Mouse (Mus musculus) limb, embryonic 15.5 days (tissue): ENCODE results near the gene Rdh19. TPM values are rescaled to one million over a fixed set of nuclear protein-coding genes. Genes with fewer than 3 reads are reported as not detected.
"Not testable (repeated sequence)": the region's sequence is repeated elsewhere in the genome, so short reads cannot be mapped to it uniquely, and the experiment has no call there.

Experiments used
- ATAC-seq: fragments of 200-750 bp; cut with Nextera tagmentation; 2 replicates; pipeline ENCODE4 v1.8.0; 2017; ENCODE audit warnings: low read depth, moderate TSS enrichment; ENCODE audit not compliant: insufficient number of reproducible peaks, low FRiP score, low TSS enrichment
- H3K27ac ChIP-seq: fragments of 300-500 bp; sonication (generic); 2 replicates; pipeline ENCODE4 v1.5.1; 2015; ENCODE audit warnings: moderate library complexity, mild to moderate bottlenecking, inconsistent platforms
- H3K27me3 ChIP-seq: fragments of 300-500 bp; sonication (generic); 2 replicates; pipeline ENCODE4 v1.6.1; 2015; ENCODE audit warnings: inconsistent platforms
- H3K36me3 ChIP-seq: fragments of 300-500 bp; sonication (generic); 2 replicates; pipeline ENCODE4 v1.6.1; 2015; ENCODE audit warnings: inconsistent platforms
- H3K4me1 ChIP-seq: fragments of 300-500 bp; sonication (generic); 2 replicates; pipeline ENCODE4 v1.6.1; 2015; ENCODE audit warnings: inconsistent platforms
- H3K4me2 ChIP-seq: fragments of 300-500 bp; sonication (generic); 2 replicates; pipeline ENCODE4 v1.6.1; 2015; ENCODE audit warnings: mild to moderate bottlenecking, inconsistent platforms
- H3K4me3 ChIP-seq: fragments of 300-500 bp; sonication (generic); 2 replicates; pipeline ENCODE4 v1.5.1; 2015; ENCODE audit warnings: mild to moderate bottlenecking, inconsistent platforms
- H3K9ac ChIP-seq: fragments of 300-500 bp; sonication (generic); 2 replicates; pipeline ENCODE4 v1.6.1; 2015; ENCODE audit warnings: inconsistent platforms
- H3K9me3 ChIP-seq: fragments of 300-500 bp; sonication (generic); 2 replicates; pipeline ENCODE4 v1.6.1; 2016; ENCODE audit warnings: inconsistent platforms
- WGBS: fragments of 180-500 bp; shearing (Covaris S2); methylation state at CpG from one replicate; pipeline ENCODE4 v1.1.7; 2015; 5-methylcytosine and 5-hydroxymethylcytosine counted together
- polyA plus RNA-seq: library from polyadenylated mRNA; unstranded; fragments of >200 nt; fragmentation: Nextera tagmentation; extraction: Ambion mirVana; gene quantifications from 2 replicates; pipeline ENCODE4 v1.2.1, GENCODE M21; 2015

Rdh19 gene
- polyA plus RNA-seq = not detected in 2 replicates

GRCm38 (mm10) chr10:127849628-127850027 lies at the start of gene Rdh19:
Gene Rdh19 (plus strand): TSS chr10:127849928.
- no peak within 1 kb of the TSS for H3K27ac ChIP-seq
- no peak within 1 kb of the TSS for H3K4me2 ChIP-seq
- H3K4me3 ChIP-seq = no peak within 1 kb of the TSS
- 62% methylated on average over 1 of the region's 1 CpGs for WGBS
- H3K4me1 ChIP-seq = no peaks in the 10 kb centered on the region
- H3K9ac ChIP-seq = no peak within 1 kb of the TSS
- H3K27me3 ChIP-seq = no peaks in the 10 kb centered on the region
- no peak for ATAC-seq
- H3K9me3 ChIP-seq = no peaks in the 10 kb centered on the region
- H3K36me3 ChIP-seq = no peaks in the 10 kb centered on the region

- no peak for ATAC-seq
- no peak within 1 kb of the TSS for H3K4me3 ChIP-seq
- H3K9me3 ChIP-seq = no peaks in the 10 kb centered on the region
- H3K27ac ChIP-seq = no peak within 1 kb of the TSS
- no peak within 1 kb of the TSS for H3K9ac ChIP-seq
- H3K36me3 ChIP-seq = no peaks in the 10 kb centered on the region
- WGBS = 83% methylated on average over 6 of the region's 6 CpGs
- H3K4me2 ChIP-seq = no peak within 1 kb of the TSS
- H3K27me3 ChIP-seq = no peaks in the 10 kb centered on the region
- no peaks in the 10 kb centered on the region for H3K4me1 ChIP-seq
These were observed 48.8 kb upstream of the Rdh19 start, which contains the start of gene Rdh16 for GRCm38 (mm10) chr10:127800891-127801290. Gene Rdh16 (plus strand): TSS chr10:127801152.

- WGBS = 76% methylated on average over 2 of the region's 2 CpGs
- Histone ChIP-seq H3K9me3 (no peaks in the 10 kb centered on the region), H3K4me2 (no peak overlapping the region)
These were observed 48.1 kb upstream of the Rdh19 start for GRCm38 (mm10) chr10:127801612-127802011.

GRCm38 (mm10) chr10:127802236-127802635 lies 47.5 kb upstream of the Rdh19 start:
- Histone ChIP-seq H3K4me3 (no peak overlapping the region), H3K27ac (no peak overlapping the region), H3K4me1 (no peaks in the 10 kb centered on the region), H3K9ac (no peak overlapping the region), H3K36me3 (no peaks in the 10 kb centered on the region), H3K9me3 (no peaks in the 10 kb centered on the region), H3K27me3 (no peaks in the 10 kb centered on the region), H3K4me2 (no peak overlapping the region)
- ATAC-seq = no peak
- 76% methylated on average over 5 of the region's 5 CpGs for WGBS

More at GRCm38 (mm10) chr10:127801612-127802011, 48.1 kb upstream of the Rdh19 start:
- Histone ChIP-seq H3K27ac (no peak overlapping the region), H3K36me3 (no peaks in the 10 kb centered on the region), H3K4me1 (no peaks in the 10 kb centered on the region), H3K27me3 (no peaks in the 10 kb centered on the region), H3K4me3 (no peak overlapping the region), H3K9ac (no peak overlapping the region)
- ATAC-seq = no peak

GRCm38 (mm10) chr10:127804416-127804815 lies 45.3 kb upstream of the Rdh19 start:
- no peak for ATAC-seq
- Histone ChIP-seq H3K4me1 (no peaks in the 10 kb centered on the region), H3K36me3 (no peaks in the 10 kb centered on the region), H3K9ac (no peak overlapping the region), H3K27ac (no peak overlapping the region), H3K27me3 (no peaks in the 10 kb centered on the region), H3K4me2 (no peak overlapping the region), H3K4me3 (no peak overlapping the region), H3K9me3 (no peaks in the 10 kb centered on the region)
- 75% methylated on average over 7 of the region's 7 CpGs for WGBS

- H3K9me3 ChIP-seq = no peaks in the 10 kb centered on the region
- no peak for ATAC-seq
- no peaks in the 10 kb centered on the region for H3K4me1 ChIP-seq
- H3K36me3 ChIP-seq = no peaks in the 10 kb centered on the region
- no peak overlapping the region for H3K4me3 ChIP-seq
- H3K27ac ChIP-seq = no peak overlapping the region
- H3K27me3 ChIP-seq = no peaks in the 10 kb centered on the region
- no peak overlapping the region for H3K9ac ChIP-seq
- no peak overlapping the region for H3K4me2 ChIP-seq
These were observed 33.8 kb upstream of the Rdh19 start for GRCm38 (mm10) chr10:127815888-127816287.

GRCm38 (mm10) chr10:127817268-127817910 lies 32.3 kb upstream of the Rdh19 start:
- WGBS = 59% methylated on average over 4 of the region's 4 CpGs
- ATAC-seq, H3K9me3 ChIP-seq, H3K4me2 ChIP-seq, H3K4me1 ChIP-seq, H3K27me3 ChIP-seq, H3K9ac ChIP-seq, H3K36me3 ChIP-seq, H3K27ac ChIP-seq, H3K4me3 ChIP-seq: not testable (repeated sequence)

- not testable (repeated sequence) for H3K4me3 ChIP-seq, H3K4me2 ChIP-seq, H3K27ac ChIP-seq, ATAC-seq, H3K9ac ChIP-seq, H3K4me1 ChIP-seq, H3K27me3 ChIP-seq, H3K9me3 ChIP-seq, H3K36me3 ChIP-seq
- 83% methylated on average over 2 of the region's 2 CpGs for WGBS
These were observed 27.9 kb upstream of the Rdh19 start for GRCm38 (mm10) chr10:127821806-127822205.

GRCm38 (mm10) chr10:127825386-127825785 lies 24.3 kb upstream of the Rdh19 start:
- no peak overlapping the region for H3K4me2 ChIP-seq
- H3K27ac ChIP-seq = no peak overlapping the region
- no peak overlapping the region for H3K9ac ChIP-seq
- H3K27me3 ChIP-seq = no peaks in the 10 kb centered on the region
- no peak overlapping the region for H3K4me3 ChIP-seq
- ATAC-seq = no peak
- 80% methylated on average over 6 of the region's 6 CpGs for WGBS
- no peaks in the 10 kb centered on the region for H3K9me3 ChIP-seq
- no peaks in the 10 kb centered on the region for H3K4me1 ChIP-seq
- no peaks in the 10 kb centered on the region for H3K36me3 ChIP-seq

- Histone ChIP-seq H3K4me2 (no peak overlapping the region), H3K27ac (no peak overlapping the region), H3K36me3 (no peaks in the 10 kb centered on the region), H3K4me1 (no peaks in the 10 kb centered on the region), H3K9me3 (no peaks in the 10 kb centered on the region), H3K4me3 (no peak overlapping the region), H3K9ac (no peak overlapping the region), H3K27me3 (no peaks in the 10 kb centered on the region)
- WGBS = 46% methylated on average over 3 of the region's 3 CpGs
- ATAC-seq = no peak
These were observed 20.6 kb upstream of the Rdh19 start for GRCm38 (mm10) chr10:127829121-127829520.

- not testable (repeated sequence) for ATAC-seq, H3K27me3 ChIP-seq, H3K9me3 ChIP-seq, H3K27ac ChIP-seq, H3K4me2 ChIP-seq, H3K36me3 ChIP-seq, H3K4me3 ChIP-seq, H3K4me1 ChIP-seq, H3K9ac ChIP-seq
- WGBS = 91% methylated on average over 1 of the region's 1 CpGs
These were observed 15.5 kb upstream of the Rdh19 start for GRCm38 (mm10) chr10:127834186-127834585.

GRCm38 (mm10) chr10:127835292-127835691 lies 14.4 kb upstream of the Rdh19 start:
- H3K27ac ChIP-seq = no peak overlapping the region

GRCm38 (mm10) chr10:127837793-127838192 lies 11.9 kb upstream of the Rdh19 start:
- not testable (repeated sequence) for ATAC-seq
- 88% methylated on average over 5 of the region's 5 CpGs for WGBS

More at GRCm38 (mm10) chr10:127835292-127835691, 14.4 kb upstream of the Rdh19 start:
- H3K4me2 ChIP-seq = no peak overlapping the region
- H3K27me3 ChIP-seq = no peaks in the 10 kb centered on the region
- 84% methylated on average over 5 of the region's 5 CpGs for WGBS
- no peaks in the 10 kb centered on the region for H3K4me1 ChIP-seq
- H3K9ac ChIP-seq = no peak overlapping the region
- ATAC-seq = no peak
- H3K9me3 ChIP-seq = no peaks in the 10 kb centered on the region
- no peak overlapping the region for H3K4me3 ChIP-seq
- H3K36me3 ChIP-seq = no peaks in the 10 kb centered on the region

More at GRCm38 (mm10) chr10:127837793-127838192, 11.9 kb upstream of the Rdh19 start:
- H3K9ac ChIP-seq, H3K4me3 ChIP-seq, H3K4me1 ChIP-seq, H3K36me3 ChIP-seq, H3K27me3 ChIP-seq, H3K4me2 ChIP-seq, H3K9me3 ChIP-seq, H3K27ac ChIP-seq: not testable (repeated sequence)
